7 mouse cellular contexts compared by ENCODE assay signal in genomic region chr5:65536751-65537419, GRCm38 (mm10). TPM values are rescaled to one million over a fixed set of nuclear protein-coding genes. Genes with fewer than 3 reads are reported as not detected.
DNase-seq lines count a peak whose midpoint lies in the region; ATAC-seq lines count a peak whose summit lies in the region.

Gene Smim14, minus strand, starts transcription at chr5:65537184.
Gene Ube2k, plus strand, starts transcription at chr5:65537233.

- H3K9me3 ChIP-seq in intestine, embryonic 16.5 days (ENCODE audit: control insufficient read depth, low read length) = no peaks in the 10 kb centered on the region
- no peaks in the 10 kb centered on the region for H3K9me3 ChIP-seq in midbrain, embryonic 11.5 days (ENCODE audit: control insufficient read depth, low read length)

- H3K9ac ChIP-seq in intestine, embryonic 16.5 days (ENCODE audit: low read depth, low read length) = peak within 1 kb of the TSS; percentile 97
- H3K9ac ChIP-seq in midbrain, embryonic 11.5 days (ENCODE audit: low read length) = peak within 1 kb of the TSS; percentile 89

- WGBS in intestine, embryonic 16.5 days = under 1% methylated on average over 65 of the region's 66 CpGs
- under 1% methylated on average over 62 of the region's 66 CpGs for WGBS in midbrain, embryonic 11.5 days

- no peaks in the 10 kb centered on the region for H3K27me3 ChIP-seq in intestine, embryonic 16.5 days (replicated peaks; ENCODE audit: control insufficient read depth, insufficient read depth, low read length)
- H3K27me3 ChIP-seq in midbrain, embryonic 11.5 days (ENCODE audit: control insufficient read depth, insufficient read depth, low read length) = no peaks in the 10 kb centered on the region

- H3K4me3 ChIP-seq in intestine, embryonic 16.5 days (ENCODE audit: low read length) = peak within 1 kb of the TSS; percentile 94
- peak within 1 kb of the TSS; percentile 65 for H3K4me3 ChIP-seq in midbrain, embryonic 11.5 days (ENCODE audit: low read depth, low read length)

- no peaks in the 10 kb centered on the region for H3K36me3 ChIP-seq in intestine, embryonic 16.5 days (ENCODE audit: control insufficient read depth, insufficient read depth, low read length)
- H3K36me3 ChIP-seq in midbrain, embryonic 11.5 days (ENCODE audit: control insufficient read depth, insufficient read depth, low read length) = no peaks in the 10 kb centered on the region

- peaks cover 3% of the 10 kb centered on the region; the same call in 1 of the 2 replicates for H3K4me1 ChIP-seq in intestine, embryonic 16.5 days (ENCODE audit: control insufficient read depth, insufficient read depth, low read length)
- H3K4me1 ChIP-seq in midbrain, embryonic 11.5 days (ENCODE audit: control insufficient read depth, insufficient read depth, low read length) = peaks cover 12% of the 10 kb centered on the region

- intact Hi-C loops in left cerebral cortex, postnatal 36 days (cut with DNase I) = loop anchor here (2.0 kb wide), 2 partner anchors 44 to 160 kb away; partner anchors contain the start of gene Gm43552

- peak; percentile 97 for DNase-seq in adrenal gland, adult 2 months
- DNase-seq in embryo, embryonic 11.5 days (ENCODE audit: low read depth, low spot score) = peak; percentile 92
- DNase-seq in gastrocnemius, postnatal 4 days (ENCODE audit: low spot score in 2 of 2) = peak; percentile 94 to 95
- DNase-seq in left cerebral cortex, postnatal 36 days (ENCODE audit: low spot score in 2 of 2) = peak; percentile 93 to 96
- peak; percentile 100 for DNase-seq in midbrain, embryonic 11.5 days (ENCODE audit: low spot score, missing footprints)
- peak; percentile 91 for DNase-seq in skeletal muscle tissue, adult 2 months (ENCODE audit: low read depth, low spot score)

- H3K27ac ChIP-seq in intestine, embryonic 16.5 days (ENCODE audit: low read length) = peak within 1 kb of the TSS; percentile 97
- H3K27ac ChIP-seq in midbrain, embryonic 11.5 days (ENCODE audit: low read depth, low read length) = peak within 1 kb of the TSS; percentile 95

- peak; percentile 99 for ATAC-seq in intestine, embryonic 16.5 days
- ATAC-seq in midbrain, embryonic 11.5 days (ENCODE audit: low FRiP score) = peak; percentile 97

- peak within 1 kb of the TSS; percentile 79 for H3K4me2 ChIP-seq in intestine, embryonic 16.5 days (ENCODE audit: low read depth, low read length)
- H3K4me2 ChIP-seq in midbrain, embryonic 11.5 days = peak within 1 kb of the TSS; percentile 72

RNA-seq across cellular contexts. Expression of gene Smim14, which starts in this region (rescaled TPM):
- 100 to 1,000 TPM; 177 to 196 TPM for total RNA-seq in adrenal gland, adult 2 months (2021)
- 138 and 142 TPM in 2 replicates for polyA plus RNA-seq in adrenal gland, adult 2 months (2012; rRNA removed)
- total RNA-seq in gastrocnemius, postnatal 4 days (2021) = 10 to 100 TPM; 63.6 to 70.2 TPM
- 153 and 159 TPM in 2 replicates for polyA plus RNA-seq in intestine, embryonic 16.5 days (2015; fragmentation: Nextera tagmentation; extraction: Ambion mirVana)
- total RNA-seq in left cerebral cortex, postnatal 36 days (2021) = 100 to 1,000 TPM; 166 to 170 TPM
- 82.9 and 85.1 TPM in 2 replicates for polyA plus RNA-seq in midbrain, embryonic 11.5 days (2014; fragmentation: Nextera tagmentation; extraction: Ambion mirVana)

RNA-seq across cellular contexts. Expression of gene Ube2k, which starts in this region (rescaled TPM):
- total RNA-seq in adrenal gland, adult 2 months (2021) = 100 to 1,000 TPM in 1 of 2 experiments, 10 to 100 TPM in 1; 89.5 to 103 TPM
- polyA plus RNA-seq in adrenal gland, adult 2 months (2012; rRNA removed) = 3.5 and 5.7 TPM in 2 replicates
- 10 to 100 TPM; 77.9 to 88.6 TPM for total RNA-seq in gastrocnemius, postnatal 4 days (2021)
- polyA plus RNA-seq in intestine, embryonic 16.5 days (2015; fragmentation: Nextera tagmentation; extraction: Ambion mirVana) = 125 and 129 TPM in 2 replicates
- total RNA-seq in left cerebral cortex, postnatal 36 days (2021) = 100 to 1,000 TPM; 130 to 133 TPM
- 143 and 148 TPM in 2 replicates for polyA plus RNA-seq in midbrain, embryonic 11.5 days (2014; fragmentation: Nextera tagmentation; extraction: Ambion mirVana)

Comparison
In these comparisons a context has a peak if more than half of its experiments do, and no peak if none do; other contexts are left out.
1. Peak in every context shown above with its lines: DNase-seq, ATAC-seq, H3K4me3 ChIP-seq and H3K27ac ChIP-seq.
2. RNA of gene Ube2k (polyA plus RNA-seq): 143 to 148 TPM in midbrain, embryonic 11.5 days and 125 to 129 TPM in intestine, embryonic 16.5 days; 3.5 to 5.7 TPM in adrenal gland, adult 2 months; every median in the first group is over 10 times any median in the second.